Mouse (Mus musculus) gastrocnemius, postnatal 10 days (tissue): ENCODE results near the gene Irf4. TPM values are rescaled to one million over a fixed set of nuclear protein-coding genes. Genes with fewer than 3 reads are reported as not detected.

Experiments
- DNase-seq: peaks from one replicate; pipeline ENCODE4 v3.0.0; 2021; ENCODE audit warnings: mixed read lengths
- total RNA-seq, 2 experiments: library from RNA; stranded (reverse); gene quantifications; 2 replicates each; pipeline ENCODE4 v1.2.3; 2021

Irf4 gene
- total RNA-seq, 2 experiments from 2014 or later, result 1.8 to 2.7 TPM

GRCm38 (mm10) chr13:30802336-30802955 lies 53.4 kb downstream of the Irf4 start:
- no peak for DNase-seq

GRCm38 (mm10) chr13:30809240-30809639 lies 60.2 kb downstream of the Irf4 start:
- DNase-seq, result no peak

- no peak for DNase-seq
These were observed 64.4 kb downstream of the Irf4 start for GRCm38 (mm10) chr13:30813464-30813863.

GRCm38 (mm10) chr13:30814256-30814655 lies 65.2 kb downstream of the Irf4 start:
- no peak for DNase-seq

Other genes starting within 250 kb of the Irf4 start
- 100 to 1,000 TPM; 344 to 438 TPM for gene Uqcrfs1, start 203.9 kb upstream of the Irf4 start, total RNA-seq
- gene Dusp22, start 89.2 kb upstream of the Irf4 start, total RNA-seq, result 10 to 100 TPM; 40.5 to 45.5 TPM
- under 1 TPM in 1 of 2 experiments, not detected in 1; 0.26 TPM for gene Hus1b, start 198.5 kb downstream of the Irf4 start, total RNA-seq
- 10 to 100 TPM; 13.9 to 15.9 TPM for gene Exoc2, start 224.9 kb downstream of the Irf4 start, total RNA-seq
- not detected for gene Gm5447, start 225.0 kb downstream of the Irf4 start, total RNA-seq